Mouse (Mus musculus): ENCODE results near the gene Ddah1. TPM values are rescaled to one million over a fixed set of nuclear protein-coding genes. Genes with fewer than 3 reads are reported as not detected.
"Not testable (repeated sequence)": the region's sequence is repeated elsewhere in the genome, so short reads cannot be mapped to it uniquely, and the experiment has no call there.

Gene Ddah1
- total and polyA plus RNA-seq, 2 experiments from 2014 or later: 8.1 to 12.4 TPM

DNA sequence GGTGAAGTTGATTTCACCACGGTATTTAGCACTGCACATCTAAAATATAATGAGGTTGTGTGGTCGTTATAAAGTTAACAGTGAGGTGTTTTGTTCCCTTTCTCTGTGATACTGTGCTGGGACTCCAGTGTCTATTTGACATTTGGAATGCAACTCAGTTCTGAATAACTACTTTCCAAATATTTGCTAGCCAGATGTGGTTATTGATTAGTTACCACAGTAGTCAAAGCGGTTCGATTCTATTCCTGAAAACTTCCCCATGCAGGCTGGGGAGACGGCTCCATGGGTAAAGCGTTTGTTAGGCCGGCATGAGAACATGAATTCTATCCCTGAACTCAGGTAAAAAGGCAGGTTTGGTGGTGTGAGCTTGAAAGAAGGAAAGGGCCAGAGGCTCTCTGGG lies 154.0 kb downstream of the Ddah1 start:
- H3K4me2 ChIP-seq (ENCODE audit: low read depth, low read length): no peak overlapping the region
- H3K27ac ChIP-seq (ENCODE audit: low read depth): no peak overlapping the region
- no peaks in the 10 kb centered on the region for H3K9me3 ChIP-seq (replicated peaks; ENCODE audit: control insufficient read depth, low read length)
- DNase-seq (ENCODE audit: low spot score) (no peak), ATAC-seq (ENCODE audit: insufficient read depth, low read depth) (no peak)
- 0 out of 2 replicates have a peak, but pooled peaks cover 7% of the 10 kb centered on the region for H3K4me1 ChIP-seq (ENCODE audit: control insufficient read depth, insufficient read depth)
- WGBS: 92% methylated on average over 7 of the region's 7 CpGs
- no peak overlapping the region for H3K4me3 ChIP-seq (ENCODE audit: low read depth, low read length)
- H3K36me3 ChIP-seq (replicated peaks; ENCODE audit: control insufficient read depth, insufficient read depth, low read length): no peaks in the 10 kb centered on the region
- H3K27me3 ChIP-seq (ENCODE audit: control insufficient read depth, insufficient read depth, low read length): no peaks in the 10 kb centered on the region
- TF ChIP-seq EP300 (IDR thresholded peaks at IDR 0.05; ENCODE audit: low read depth) (no peak), CTCF (IDR thresholded peaks at IDR 0.05; ENCODE audit: low read depth) (no peak)
- H3K9ac ChIP-seq (replicated peaks; ENCODE audit: low read depth, low read length): no peak overlapping the region

DNA sequence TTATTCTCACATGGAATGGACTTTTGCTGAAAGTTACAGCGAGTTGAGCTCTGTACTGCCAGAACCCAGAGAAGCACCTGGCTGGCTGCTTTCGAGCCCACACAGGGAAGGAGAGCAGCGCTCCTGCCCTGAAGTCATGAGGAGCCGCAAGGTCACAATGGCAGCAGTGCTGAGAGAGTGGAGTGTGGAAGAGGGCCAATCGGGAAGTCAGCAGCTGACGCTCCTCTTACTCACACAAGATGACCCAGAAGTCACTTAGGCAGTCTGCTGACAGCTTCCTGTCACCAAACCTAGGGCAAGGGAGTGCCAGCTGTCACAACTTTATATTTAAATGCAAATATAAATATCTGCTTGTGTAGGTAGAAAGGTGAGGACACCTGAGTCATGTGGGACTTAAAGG lies 154.8 kb downstream of the Ddah1 start:
- Histone ChIP-seq H3K4me2 (ENCODE audit: low read depth, low read length) (no peak overlapping the region), H3K4me3 (ENCODE audit: low read depth, low read length) (no peak overlapping the region), H3K9ac (replicated peaks; ENCODE audit: low read depth, low read length) (no peak overlapping the region), H3K36me3 (replicated peaks; ENCODE audit: control insufficient read depth, insufficient read depth, low read length) (no peaks in the 10 kb centered on the region), H3K27ac (ENCODE audit: low read depth) (no peak overlapping the region), H3K27me3 (ENCODE audit: control insufficient read depth, insufficient read depth, low read length) (no peaks in the 10 kb centered on the region), H3K9me3 (replicated peaks; ENCODE audit: control insufficient read depth, low read length) (peaks cover under 1% of the 10 kb centered on the region; the same call in 1 of the 2 replicates), H3K4me1 (ENCODE audit: control insufficient read depth, insufficient read depth) (0 out of 2 replicates have a peak, but pooled peaks cover 7% of the 10 kb centered on the region)
- no peak for TF ChIP-seq CTCF (IDR thresholded peaks at IDR 0.05; ENCODE audit: low read depth)
- TF ChIP-seq EP300 (IDR thresholded peaks at IDR 0.05; ENCODE audit: low read depth): no peak
- ATAC-seq (ENCODE audit: insufficient read depth, low read depth): no peak; the same call in 1 of the 2 replicates
- 52% methylated on average over 6 of the region's 6 CpGs for WGBS
- no peak for DNase-seq (ENCODE audit: low spot score)

DNA sequence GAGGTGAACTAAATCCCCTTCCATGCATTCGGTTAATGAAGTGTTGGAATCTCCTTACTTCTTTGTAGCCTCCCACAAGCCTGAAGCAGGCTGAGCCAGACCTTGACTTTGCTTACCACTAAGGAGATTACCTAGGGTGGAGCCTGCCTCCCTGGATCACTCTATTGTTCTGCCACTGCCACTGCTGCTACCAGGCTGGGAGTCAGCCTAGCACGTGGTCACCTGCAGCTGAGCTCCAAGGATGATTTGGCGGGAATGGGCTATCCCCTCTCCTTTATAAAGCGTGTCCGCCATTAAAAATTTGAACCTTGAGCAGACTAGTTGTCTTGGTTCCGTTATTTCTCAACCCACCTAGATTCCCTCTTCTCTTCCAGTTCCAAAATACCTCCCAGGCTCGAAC lies 155.5 kb downstream of the Ddah1 start:
- 81% methylated on average over 7 of the region's 7 CpGs for WGBS
- ATAC-seq (ENCODE audit: insufficient read depth, low read depth): not testable (repeated sequence)

DNA sequence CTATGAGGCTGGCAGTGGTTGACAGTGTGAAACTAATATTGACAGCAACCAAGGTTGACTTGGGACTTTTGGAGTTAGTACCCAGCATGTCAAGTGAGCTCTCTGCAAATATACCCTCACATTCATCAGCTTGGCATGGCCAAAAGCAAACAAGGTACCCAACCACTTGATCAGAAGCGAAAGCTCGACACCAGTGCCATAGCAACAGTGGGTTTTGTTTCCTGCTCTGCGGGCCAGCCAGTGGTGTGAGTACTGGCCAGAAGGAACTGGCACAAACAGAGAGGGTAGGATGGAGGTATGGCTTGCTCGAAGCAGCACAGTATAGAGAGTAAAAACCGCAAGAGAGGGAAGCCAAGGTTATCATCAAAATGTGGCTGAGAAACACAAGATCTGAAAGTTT lies 157.9 kb downstream of the Ddah1 start:
- 83% methylated on average over 5 of the region's 5 CpGs for WGBS
- DNase-seq (ENCODE audit: low spot score): no peak
- Histone ChIP-seq H3K4me2 (ENCODE audit: low read depth, low read length) (no peak overlapping the region), H3K9ac (replicated peaks; ENCODE audit: low read depth, low read length) (no peak overlapping the region), H3K27me3 (ENCODE audit: control insufficient read depth, insufficient read depth, low read length) (no peaks in the 10 kb centered on the region), H3K9me3 (replicated peaks; ENCODE audit: control insufficient read depth, low read length) (peaks cover 5% of the 10 kb centered on the region; the same call in 1 of the 2 replicates), H3K27ac (ENCODE audit: low read depth) (no peak overlapping the region), H3K4me3 (ENCODE audit: low read depth, low read length) (no peak overlapping the region), H3K4me1 (ENCODE audit: control insufficient read depth, insufficient read depth) (0 out of 2 replicates have a peak, but pooled peaks cover 7% of the 10 kb centered on the region), H3K36me3 (replicated peaks; ENCODE audit: control insufficient read depth, insufficient read depth, low read length) (no peaks in the 10 kb centered on the region)
- no peak for ATAC-seq (ENCODE audit: insufficient read depth, low read depth)
- TF ChIP-seq CTCF (IDR thresholded peaks at IDR 0.05; ENCODE audit: low read depth): no peak
- TF ChIP-seq EP300 (IDR thresholded peaks at IDR 0.05; ENCODE audit: low read depth): no peak

More for the DNA sequence above, 155.5 kb downstream of the Ddah1 start:
- H3K27me3 ChIP-seq (ENCODE audit: control insufficient read depth, insufficient read depth, low read length); H3K4me3 ChIP-seq (ENCODE audit: low read depth, low read length); H3K9ac ChIP-seq (replicated peaks; ENCODE audit: low read depth, low read length); H3K9me3 ChIP-seq (replicated peaks; ENCODE audit: control insufficient read depth, low read length); H3K36me3 ChIP-seq (replicated peaks; ENCODE audit: control insufficient read depth, insufficient read depth, low read length); H3K4me2 ChIP-seq (ENCODE audit: low read depth, low read length); H3K4me1 ChIP-seq (ENCODE audit: control insufficient read depth, insufficient read depth); H3K27ac ChIP-seq (ENCODE audit: low read depth); DNase-seq (ENCODE audit: low spot score): not testable (repeated sequence)

DNA sequence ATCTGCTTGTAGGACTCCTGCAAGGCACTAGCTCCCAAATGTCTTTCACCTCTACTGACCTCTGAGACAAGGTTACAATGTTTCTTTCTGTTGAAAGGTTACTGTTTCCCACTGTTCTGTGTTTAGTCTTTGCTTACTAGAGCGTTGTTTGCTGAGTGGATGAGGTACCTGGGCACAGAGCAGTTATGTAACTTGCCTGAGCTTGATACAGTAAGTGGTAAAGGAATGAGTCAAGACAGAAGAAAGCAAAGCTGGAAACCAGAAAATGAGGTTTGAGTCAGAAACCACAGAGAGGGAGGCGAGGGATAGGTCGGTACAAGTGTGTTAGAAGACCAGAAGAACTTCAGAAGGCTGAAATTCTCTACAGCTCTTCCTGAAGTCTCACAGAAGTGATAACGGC lies 158.4 kb downstream of the Ddah1 start:
- Histone ChIP-seq H3K9ac (replicated peaks; ENCODE audit: low read depth, low read length) (no peak overlapping the region), H3K9me3 (replicated peaks; ENCODE audit: control insufficient read depth, low read length) (peaks cover 5% of the 10 kb centered on the region; the same call in 1 of the 2 replicates), H3K36me3 (replicated peaks; ENCODE audit: control insufficient read depth, insufficient read depth, low read length) (no peaks in the 10 kb centered on the region), H3K4me2 (ENCODE audit: low read depth, low read length) (no peak overlapping the region), H3K4me1 (ENCODE audit: control insufficient read depth, insufficient read depth) (0 out of 2 replicates have a peak, but pooled peaks cover 7% of the 10 kb centered on the region), H3K4me3 (ENCODE audit: low read depth, low read length) (no peak overlapping the region), H3K27me3 (ENCODE audit: control insufficient read depth, insufficient read depth, low read length) (no peaks in the 10 kb centered on the region), H3K27ac (ENCODE audit: low read depth) (no peak overlapping the region)
- no peak for TF ChIP-seq CTCF (IDR thresholded peaks at IDR 0.05; ENCODE audit: low read depth)
- no peak for TF ChIP-seq EP300 (IDR thresholded peaks at IDR 0.05; ENCODE audit: low read depth)
- DNase-seq (ENCODE audit: low spot score) (no peak), ATAC-seq (ENCODE audit: insufficient read depth, low read depth) (no peak)
- WGBS: 50% methylated on average over 4 of the region's 4 CpGs

All from heart, postnatal 0 days (tissue).